Mouse (Mus musculus): Measurements from ENCODE around the gene Bcorl1. TPM values are rescaled to one million over a fixed set of nuclear protein-coding genes. Genes with fewer than 3 reads are reported as not detected.

Gene Bcorl1
- polyA plus RNA-seq, 1 experiment from 2014 or later: 3.6 TPM

Other genes starting within 250 kb of the Bcorl1 start
- gene Xpnpep2, start 232.6 kb upstream of the Bcorl1 start, polyA plus RNA-seq (2015; fragmentation: Nextera tagmentation; extraction: Ambion mirVana): 0.84 and 0.98 TPM in 2 replicates
- 8.8 and 22.3 TPM in 2 replicates for gene Sash3, start 194.9 kb upstream of the Bcorl1 start, polyA plus RNA-seq (2015; fragmentation: Nextera tagmentation; extraction: Ambion mirVana)
- gene Zdhhc9, start 132.5 kb upstream of the Bcorl1 start, polyA plus RNA-seq (2015; fragmentation: Nextera tagmentation; extraction: Ambion mirVana): 2.8 and 3.4 TPM in 2 replicates
- gene Utp14a, start 84.5 kb upstream of the Bcorl1 start, polyA plus RNA-seq (2015; fragmentation: Nextera tagmentation; extraction: Ambion mirVana): 8.8 and 9.0 TPM in 2 replicates
- 10.0 and 10.1 TPM in 2 replicates for gene Elf4, start 121.8 kb downstream of the Bcorl1 start, polyA plus RNA-seq (2015; fragmentation: Nextera tagmentation; extraction: Ambion mirVana)
- 123 and 139 TPM in 2 replicates for gene Aifm1, start 172.2 kb downstream of the Bcorl1 start, polyA plus RNA-seq (2015; fragmentation: Nextera tagmentation; extraction: Ambion mirVana)
- gene Rab33a, start 177.9 kb downstream of the Bcorl1 start, polyA plus RNA-seq (2015; fragmentation: Nextera tagmentation; extraction: Ambion mirVana): 3.8 and 5.6 TPM in 2 replicates

Data from heart, embryonic 16.5 days (tissue).